Mouse (Mus musculus) retina, adult 2 months (tissue): ENCODE measurements around the gene Gm20517.
"Not testable (repeated sequence)": the region's sequence is repeated elsewhere in the genome, so short reads cannot be mapped to it uniquely, and the experiment has no call there.

Experiments
- DNase-seq: peaks from one replicate; pipeline ENCODE4 v3.0.0-alpha.2; 2012; ENCODE audit warnings: low read depth, low spot score

Gene Gm20517

DNA sequence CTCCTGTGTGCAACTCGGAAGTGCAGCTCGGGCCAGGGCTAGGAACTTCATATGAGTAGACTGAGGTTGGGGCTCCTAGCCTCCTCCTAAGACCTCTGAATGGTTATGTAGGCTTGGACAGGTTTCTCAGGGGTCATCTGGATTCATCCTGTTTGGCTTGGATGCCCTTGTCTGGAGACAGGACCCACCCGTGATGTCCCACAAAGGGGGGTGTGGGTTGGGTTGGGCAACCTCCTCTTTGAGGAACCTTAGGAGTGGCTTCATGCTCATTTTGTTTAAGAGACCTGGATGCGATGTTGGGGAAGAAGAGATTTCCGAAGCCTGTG lies 14.6 kb upstream of the Gm20517 start:
- no peak for DNase-seq

DNA sequence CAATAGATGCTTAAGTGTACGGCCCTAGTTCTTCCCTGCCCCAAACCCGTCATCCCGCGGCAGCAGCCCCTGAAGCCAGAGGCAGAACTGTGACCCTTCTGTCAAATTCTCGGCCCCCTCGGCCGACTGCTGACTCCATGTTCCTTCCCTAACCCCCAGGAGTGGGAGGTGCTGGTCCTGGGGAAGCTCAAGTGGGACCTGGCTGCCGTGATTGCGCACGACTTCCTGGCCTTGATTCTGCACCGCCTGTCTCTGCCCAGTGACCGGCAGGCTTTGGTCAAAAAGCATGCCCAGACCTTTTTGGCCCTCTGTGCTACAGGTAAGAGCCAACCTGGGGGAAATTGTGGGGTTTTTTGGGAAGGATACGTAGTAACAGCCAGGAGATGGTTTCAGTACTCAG lies 14.1 kb upstream of the Gm20517 start:
- no peak for DNase-seq

DNA sequence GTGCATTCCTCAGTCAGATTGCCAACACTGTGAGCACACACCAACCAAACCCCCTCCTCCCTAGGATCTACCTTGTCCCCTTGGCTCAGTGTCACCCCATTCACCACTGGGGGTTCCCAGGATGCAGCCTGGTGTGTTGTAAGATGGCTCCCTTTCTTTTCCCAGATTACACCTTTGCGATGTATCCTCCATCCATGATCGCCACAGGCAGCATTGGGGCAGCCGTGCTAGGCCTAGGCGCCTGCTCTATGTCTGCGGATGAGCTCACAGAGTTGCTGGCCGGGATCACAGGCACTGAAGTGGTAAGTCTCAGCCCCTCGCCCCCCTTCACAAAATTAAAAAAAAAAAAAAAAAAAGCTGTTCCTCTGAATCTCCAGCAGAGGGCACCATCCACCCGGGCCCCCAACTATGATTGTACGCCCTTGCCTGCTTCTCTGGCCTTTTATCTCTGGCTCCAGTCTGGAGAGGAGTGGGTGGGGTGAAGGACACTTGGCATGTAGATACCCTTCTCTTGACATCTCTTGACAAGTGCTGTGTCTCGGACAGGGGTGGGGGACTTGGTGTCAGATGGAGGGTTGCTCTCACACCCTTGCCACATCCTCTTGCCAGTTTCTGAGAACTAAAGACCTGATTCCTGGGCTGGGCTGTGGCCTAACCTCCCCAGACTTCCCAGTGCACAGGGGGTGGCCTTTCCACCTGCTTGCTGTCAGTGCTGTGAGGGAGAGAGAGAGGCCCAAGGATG lies 13.4 kb upstream of the Gm20517 start:
- DNase-seq = no peak

DNA sequence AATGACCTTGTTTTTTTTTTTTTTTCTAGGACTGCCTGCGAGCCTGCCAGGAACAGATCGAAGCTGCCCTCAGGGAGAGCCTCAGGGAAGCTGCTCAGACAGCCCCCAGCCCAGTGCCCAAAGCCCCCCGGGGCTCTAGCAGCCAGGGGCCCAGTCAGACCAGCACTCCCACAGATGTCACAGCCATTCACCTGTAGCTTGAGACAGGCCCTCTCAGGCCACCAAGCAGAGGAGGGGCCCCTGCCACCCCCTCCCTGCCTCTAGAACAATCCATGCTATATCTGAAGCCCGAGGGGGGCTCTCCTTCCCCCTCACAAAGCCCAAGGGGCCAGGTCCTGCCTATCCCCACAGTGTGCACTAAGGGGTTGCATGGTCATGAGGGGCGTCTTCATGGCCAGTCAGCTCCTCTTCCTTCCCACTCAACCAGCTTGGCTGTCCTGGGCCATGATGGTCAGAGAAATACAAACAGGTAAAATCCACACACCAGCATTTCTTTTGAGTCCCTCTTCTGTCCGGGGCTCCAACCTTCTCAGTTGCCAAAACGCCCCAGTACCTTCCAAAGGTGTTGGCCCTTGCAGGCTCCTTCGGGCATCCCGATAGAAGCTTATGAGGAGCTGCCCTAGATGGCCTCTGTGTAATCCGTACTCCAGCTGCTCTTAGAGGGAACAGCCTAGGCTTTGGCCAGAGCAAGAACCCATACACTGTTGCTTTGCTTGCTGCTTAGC lies 12.6 kb upstream of the Gm20517 start:
- DNase-seq = not testable (repeated sequence)

DNA sequence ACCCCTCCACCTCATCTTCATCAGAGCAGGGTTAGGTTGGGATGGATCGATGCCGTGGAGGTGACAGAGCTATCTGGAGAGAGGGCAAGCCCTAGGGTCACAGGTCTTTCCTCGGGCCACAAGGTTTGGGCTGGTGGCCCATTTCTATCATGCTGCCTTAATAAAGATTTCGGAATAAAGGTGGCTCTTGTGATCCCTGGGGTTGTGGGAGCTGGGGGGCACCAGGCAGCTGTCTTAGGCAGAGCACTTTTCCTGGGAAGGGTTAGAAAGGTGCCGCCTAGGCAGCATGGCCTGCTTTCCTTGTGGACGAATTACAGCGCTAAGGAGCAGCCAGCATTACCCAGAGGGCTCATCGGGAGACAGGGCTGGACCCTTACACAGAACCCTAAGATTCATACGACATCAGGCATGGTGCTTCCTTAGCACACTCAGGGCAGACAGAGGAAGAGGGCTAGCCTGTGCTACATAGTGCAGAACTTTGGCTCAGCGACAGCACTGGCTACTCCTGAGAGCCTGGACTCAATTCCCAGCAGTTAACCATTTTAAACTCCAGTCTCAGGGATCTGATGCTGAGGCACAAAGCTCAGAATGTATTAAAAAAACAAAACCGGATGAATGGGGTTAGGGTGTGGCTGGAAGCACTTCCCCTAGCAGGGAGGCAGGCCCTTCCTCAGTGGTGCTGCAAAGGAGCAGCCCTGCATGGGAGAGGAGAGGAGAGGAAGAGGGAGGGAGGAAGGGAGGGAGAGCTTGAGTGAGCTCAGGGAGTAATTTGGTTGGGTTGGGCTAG lies 11.7 kb upstream of the Gm20517 start:
- no peak for DNase-seq

DNA sequence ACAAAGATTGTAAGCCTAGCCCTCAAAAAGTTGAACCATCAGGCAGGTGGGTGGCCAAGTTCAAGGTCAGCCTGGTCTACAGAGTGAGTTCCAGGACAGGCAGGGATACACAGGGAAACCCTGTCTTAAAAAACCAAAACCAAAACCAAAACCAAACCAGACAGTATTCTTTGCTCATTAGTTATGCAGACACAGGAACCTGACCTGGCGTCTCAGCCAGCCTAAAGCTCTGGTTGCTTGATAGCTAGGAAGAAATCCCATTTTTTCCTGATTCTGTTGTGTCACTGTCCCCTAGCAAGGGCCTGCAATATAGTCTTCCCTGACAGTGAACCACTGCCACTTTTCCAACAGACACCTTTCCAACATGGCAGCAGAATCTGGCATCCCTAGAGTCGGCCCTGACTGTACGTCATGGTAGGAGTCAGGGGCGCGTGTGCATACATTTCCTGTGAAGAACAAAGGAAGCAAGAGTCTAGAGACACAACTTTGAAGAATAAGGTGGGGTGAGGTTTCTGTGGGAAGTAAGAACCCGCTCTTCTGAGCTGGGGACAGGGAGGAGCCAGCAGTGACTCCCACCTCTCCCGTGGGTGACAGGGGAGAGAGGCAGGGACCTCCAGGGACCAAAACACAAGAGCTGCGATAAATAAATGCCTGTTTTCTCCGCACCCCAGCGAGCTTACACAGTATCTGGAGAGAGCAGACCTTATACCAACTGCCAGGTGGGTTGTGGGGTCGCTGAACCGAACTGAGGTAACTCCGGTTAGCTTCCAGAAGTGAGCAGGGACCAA lies 10.6 kb upstream of the Gm20517 start:
- DNase-seq = no peak

DNA sequence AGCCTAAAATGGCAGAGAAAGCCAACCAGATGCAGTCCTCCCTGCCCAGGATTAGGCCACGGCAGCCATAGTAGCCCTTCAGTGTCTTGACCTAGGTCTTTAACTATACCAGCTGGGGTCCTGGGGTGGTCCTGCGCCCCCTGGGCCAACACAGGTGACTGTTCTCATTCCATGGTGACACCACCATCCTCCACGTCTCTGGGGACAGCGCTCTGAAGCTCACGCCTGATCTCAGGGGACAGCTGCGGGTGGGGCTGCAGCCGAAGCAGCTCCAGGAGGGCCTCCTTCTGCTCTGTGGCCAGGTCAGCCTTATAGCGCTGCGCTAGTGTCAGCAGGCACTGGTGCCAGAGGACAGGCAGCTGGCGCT lies 10.0 kb upstream of the Gm20517 start:
- no peak for DNase-seq

DNA sequence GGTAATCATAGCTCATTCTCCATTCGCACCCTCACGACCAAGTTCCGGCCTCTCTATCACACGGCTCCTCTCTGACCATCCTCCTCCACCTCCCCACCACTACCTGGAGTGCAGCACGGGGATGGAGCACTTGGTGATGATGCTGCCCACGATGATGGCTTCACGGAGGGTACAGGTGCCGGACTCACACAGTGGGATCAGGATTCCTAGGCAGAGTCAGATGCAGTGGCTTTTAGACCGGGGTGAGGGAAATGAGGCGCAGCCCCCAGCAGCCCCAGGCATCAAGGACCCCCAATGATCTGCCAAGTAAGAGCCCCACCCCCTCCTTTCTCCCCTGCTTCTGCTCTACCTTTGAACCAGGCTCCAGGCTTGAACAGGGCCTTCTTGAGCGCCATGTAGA lies 9.1 kb upstream of the Gm20517 start:
- no peak for DNase-seq

DNA sequence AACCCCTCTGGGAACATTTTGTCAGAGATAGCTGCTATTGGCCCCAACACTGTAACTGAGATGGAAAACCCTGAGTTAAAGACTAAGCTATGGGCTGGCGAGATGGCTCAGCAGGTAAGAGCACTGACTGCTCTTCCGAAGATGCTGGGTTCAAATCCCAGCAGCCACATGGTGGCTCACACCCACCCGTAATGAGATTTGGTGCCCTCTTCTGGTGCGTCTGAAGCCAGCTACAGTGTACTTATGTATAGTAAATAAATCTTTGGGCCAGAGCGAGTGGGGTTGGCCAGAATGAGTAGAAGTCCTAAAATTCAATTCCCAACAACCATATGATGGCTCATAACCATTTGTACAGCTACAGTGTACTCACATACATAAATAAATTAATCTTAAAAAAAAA lies 5.2 kb upstream of the Gm20517 start:
- no peak for DNase-seq

DNA sequence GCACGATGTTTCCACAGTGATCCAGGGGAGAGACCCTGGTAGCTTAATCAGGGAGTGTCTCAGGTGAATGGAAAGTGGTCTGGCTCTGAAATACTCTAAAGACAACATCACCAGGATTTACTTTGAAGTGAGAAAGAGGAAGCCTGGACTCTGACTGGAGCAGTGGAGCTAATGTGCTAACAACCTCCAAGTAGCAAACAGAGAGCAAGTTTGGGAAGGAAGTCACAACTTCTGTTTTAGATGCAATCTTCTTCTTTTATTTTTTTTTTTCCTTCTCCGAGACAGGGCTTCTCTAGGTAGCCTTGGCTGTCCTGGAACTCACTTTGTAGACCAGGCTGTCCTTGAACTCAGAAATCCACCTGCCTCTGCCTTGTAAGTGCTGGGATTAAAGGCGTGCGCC lies 2.2 kb upstream of the Gm20517 start:
- no peak for DNase-seq

DNA sequence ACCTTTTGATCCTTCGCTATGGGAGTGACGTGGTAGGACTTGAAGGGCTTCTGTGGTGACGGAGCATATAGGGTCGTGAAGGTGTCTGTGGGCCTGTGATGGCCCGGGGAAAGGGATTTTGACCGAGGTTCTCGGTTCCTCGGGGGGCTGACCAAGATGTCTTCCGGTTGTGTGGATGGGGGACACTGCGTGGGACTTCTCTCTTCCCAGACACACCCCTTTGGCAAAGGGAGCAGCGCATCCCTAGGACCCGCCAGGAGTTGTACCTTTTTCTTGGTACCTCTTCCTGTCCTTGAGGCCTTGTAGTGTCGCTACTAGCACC lies 233 bp downstream of the Gm20517 start:
- DNase-seq = no peak

DNA sequence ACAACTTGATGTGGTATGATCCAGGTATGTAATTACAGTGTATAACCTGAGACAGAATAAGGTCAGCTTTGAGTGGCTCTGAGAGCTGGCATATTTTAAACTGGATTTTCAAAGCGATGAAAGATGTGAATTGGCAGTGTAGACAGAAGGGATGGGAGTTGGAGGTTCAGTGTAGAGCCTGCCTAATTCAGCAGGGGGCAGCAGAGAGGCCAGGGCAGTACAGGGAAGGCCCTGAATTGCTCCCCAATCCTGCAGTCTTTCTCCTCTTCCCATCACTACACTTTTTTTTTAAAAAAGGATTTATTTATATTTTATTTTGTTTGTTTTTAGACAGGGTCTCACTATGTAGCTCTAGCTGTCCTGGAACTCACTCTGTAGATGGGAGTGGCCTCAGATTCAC lies 2.6 kb downstream of the Gm20517 start:
- no peak for DNase-seq

DNA sequence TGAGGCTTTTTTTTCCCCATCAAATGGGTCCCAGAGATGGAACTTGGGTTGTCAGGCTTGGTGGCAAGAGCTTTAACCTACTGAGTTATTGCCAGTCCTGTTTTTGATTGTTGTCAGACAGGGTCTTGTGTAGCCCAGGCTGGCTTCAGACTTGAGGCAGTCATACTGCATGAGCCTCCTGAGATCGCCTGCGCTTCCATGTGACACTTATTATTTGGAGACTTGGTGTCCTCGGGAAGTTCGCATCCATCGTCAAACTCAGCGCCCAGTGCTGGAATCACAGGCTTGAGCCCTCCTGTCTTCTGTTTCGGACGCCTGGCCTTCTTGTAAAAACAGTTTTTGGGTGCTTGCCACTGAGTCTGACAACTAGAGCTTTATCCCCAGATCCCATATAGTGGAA lies 4.7 kb downstream of the Gm20517 start:
- no peak for DNase-seq

DNA sequence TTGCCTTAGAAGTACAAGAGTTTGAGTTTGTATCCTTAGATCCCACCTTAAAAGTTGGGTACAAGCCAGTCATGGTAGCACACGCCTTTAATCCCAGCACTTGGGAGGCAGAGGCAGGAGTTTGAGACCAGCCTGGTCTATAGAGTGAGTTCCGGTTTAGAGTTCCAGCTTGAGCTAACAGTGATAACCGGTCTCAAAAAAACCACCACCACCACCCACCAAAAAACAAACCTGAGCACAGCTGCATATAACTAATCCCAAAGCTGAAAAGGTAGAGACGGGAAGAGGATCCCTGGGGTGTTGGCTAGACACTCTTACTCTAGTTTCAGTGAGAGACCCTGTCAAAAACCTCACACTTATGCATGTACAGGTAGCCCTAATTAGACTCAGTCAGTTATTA lies 5.3 kb downstream of the Gm20517 start:
- DNase-seq = no peak

DNA sequence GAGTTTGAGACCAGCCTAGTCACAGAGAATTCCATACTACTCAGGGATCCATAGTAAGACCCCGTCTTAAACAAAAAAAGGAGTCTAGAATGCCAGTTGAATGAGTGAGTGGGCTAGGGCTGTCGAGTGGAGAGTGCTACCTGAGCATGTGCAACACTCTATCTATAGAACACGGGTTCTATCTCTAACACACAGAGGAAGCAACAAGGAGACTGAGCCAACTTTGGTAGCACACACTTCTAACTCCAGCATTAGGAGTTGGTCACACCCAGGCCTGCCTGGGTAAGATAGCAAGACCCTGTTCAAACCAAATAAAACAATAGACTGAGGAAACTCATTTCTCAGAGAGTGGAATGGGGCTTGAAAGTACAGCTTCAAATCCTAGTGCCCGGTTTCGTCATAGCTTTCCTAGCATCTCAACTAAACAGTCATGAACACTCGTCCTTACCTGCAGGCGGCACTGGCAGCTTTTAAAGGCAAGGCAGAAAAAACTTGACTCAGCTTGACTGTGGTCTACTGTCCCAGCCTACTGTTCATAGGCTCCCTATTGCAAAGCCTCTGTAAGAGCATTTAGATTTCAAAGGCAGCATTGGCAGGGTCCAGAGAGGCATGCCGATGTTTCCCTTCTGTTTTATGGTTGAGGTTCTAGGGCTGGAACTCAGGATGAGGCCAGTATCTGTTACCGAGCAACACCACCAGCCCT lies 6.4 kb downstream of the Gm20517 start:
- no peak for DNase-seq

DNA sequence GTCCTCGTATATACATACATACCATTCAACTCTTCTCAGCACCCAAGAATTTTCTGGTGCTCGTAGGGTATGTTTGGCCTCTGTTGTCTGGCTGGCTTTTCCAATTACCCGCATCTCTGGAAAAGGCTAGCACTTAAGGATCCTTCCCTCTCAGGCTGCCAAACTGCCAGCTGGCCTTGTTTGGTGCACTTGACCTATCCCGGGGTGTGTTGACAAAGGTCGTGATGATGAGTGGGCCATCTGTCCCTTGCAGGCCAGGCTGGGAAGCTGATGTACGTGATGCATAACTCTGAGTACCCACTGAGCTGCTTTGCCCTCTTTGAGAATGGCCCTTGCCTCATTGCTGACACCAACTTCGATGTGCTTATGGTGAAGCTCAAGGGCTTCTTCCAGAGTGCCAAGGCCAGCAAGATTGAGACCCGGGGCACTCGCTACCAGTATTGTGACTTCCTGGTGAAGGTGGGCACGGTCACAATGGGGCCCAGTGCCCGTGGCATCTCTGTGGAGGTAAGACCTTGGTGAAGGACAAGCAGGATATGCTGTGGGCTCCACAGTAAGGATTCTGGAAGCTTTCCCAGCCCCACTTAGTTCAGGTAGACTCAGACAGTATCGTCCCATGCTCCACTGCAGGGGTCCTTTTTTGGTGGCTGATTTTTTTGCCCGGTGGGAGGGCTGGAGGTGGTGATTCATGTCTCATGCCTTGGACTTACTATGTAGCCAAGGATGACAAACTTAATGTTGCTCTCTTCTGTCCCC lies 7.3 kb downstream of the Gm20517 start:
- no peak for DNase-seq

DNA sequence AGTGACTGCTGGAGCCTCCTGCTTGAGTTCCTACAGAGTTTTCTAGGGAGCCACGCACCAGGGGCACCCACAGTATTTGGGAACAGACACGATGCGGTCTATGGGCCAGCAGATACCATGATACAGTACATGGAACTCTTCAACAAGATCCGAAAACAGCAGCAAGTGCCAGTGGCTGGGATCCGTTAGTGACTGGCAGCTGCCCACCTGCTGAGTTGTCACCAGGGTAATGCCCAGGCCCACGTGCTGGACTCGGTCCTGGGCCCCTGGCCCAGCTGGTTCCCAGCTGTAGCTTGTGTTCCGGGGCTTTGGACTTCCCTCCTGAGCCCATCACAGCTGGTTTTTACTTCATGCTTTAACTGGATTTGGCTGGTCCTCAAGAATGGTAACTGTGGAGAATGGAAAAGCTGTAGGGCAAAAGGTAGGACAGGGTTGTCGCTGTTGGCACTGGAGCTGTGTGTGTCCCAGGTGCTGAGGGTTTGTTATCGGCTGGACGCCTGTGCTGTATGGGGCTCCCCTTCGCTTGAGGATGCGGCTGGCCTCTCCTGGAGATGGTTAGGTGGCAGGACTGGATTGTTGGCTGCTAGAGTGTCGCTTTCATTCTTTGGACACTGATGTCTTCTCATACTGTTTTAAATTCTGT lies 11.6 kb downstream of the Gm20517 start:
- DNase-seq = no peak

DNA sequence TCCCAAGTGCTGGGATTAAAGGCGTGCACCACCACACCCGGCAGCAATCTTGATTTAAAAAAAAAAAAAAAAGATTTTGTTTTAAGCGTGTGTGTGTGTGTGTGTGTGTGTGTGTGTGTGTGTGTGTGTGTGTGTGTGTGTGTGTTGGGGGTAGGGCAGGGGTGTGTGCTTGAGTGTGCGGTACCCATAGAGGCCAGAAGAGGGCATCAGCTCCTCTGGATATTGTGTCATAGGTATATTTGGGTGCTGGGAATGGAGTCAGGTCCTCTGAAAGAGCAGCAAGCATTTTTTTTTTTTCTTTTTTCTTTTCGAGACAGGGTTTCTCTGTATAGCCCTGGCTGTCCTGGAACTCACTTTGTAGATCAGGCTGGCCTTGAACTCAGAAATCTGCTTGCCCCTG lies 13.2 kb downstream of the Gm20517 start:
- DNase-seq = not testable (repeated sequence)

DNA sequence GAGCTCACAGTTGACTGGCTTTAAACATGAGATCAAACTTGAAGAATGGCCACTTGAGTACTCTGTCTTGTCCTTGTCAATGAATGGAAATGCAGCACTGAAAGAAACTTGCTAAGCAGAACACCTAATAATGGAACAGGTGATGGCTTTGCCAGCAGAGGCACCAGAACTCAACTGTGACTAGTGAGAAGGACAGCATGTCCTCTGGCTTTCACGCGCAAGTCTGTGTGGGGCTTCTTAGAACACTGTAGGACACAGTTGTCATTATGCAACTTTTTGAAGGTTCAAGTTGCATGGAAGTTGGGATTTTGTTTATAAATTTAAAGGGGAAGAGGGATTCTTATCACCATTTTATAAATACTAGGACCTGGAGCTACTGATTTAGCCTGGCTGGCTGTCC lies 13.7 kb downstream of the Gm20517 start:
- DNase-seq = no peak

DNA sequence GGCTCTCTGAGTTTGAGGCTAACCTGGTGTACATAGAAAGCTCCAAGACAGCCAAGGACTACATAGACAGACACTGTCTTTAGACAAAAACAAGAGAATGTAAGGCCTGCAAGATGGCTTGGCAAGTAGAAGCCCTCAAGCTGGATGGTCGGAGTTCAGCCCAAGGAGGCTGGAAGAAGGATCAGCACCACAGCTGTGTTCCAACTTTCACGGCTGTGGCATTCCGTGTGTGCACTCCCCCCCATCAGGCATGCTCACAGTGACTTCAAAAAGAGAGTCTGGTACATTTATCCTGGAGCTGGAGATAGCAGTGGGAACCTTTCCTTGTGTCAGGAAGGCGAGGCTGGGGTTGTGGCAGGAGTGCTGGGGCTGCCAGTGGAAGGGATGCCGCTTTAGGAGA lies 14.6 kb downstream of the Gm20517 start:
- DNase-seq = no peak
